Mouse (Mus musculus): ENCODE results near the gene Anapc5. TPM values are rescaled to one million over a fixed set of nuclear protein-coding genes. Genes with fewer than 3 reads are reported as not detected.

The Anapc5 gene
- polyA plus RNA-seq, 1 experiment from 2014 or later, result 401 TPM

- 45% methylated on average over 2 of the region's 2 CpGs for WGBS
- H3K9ac ChIP-seq, result no peak overlapping the region
Observed at GRCm38 (mm10) chr5:122777322-122777721, 43.8 kb downstream of the Anapc5 start.

GRCm38 (mm10) chr5:122775646-122776286, 45.4 kb downstream of the Anapc5 start:
- H3K4me1 ChIP-seq, result peaks cover 30% of the 10 kb centered on the region
- H3K36me3 ChIP-seq, result 0 out of 2 replicates have a peak, but pooled peaks cover 3% of the 10 kb centered on the region
- H3K9me3 ChIP-seq (replicated peaks), result no peaks in the 10 kb centered on the region
- no peak overlapping the region for H3K4me2 ChIP-seq (replicated peaks)
- H3K9ac ChIP-seq, result no peak overlapping the region
- no peak overlapping the region for H3K27ac ChIP-seq (replicated peaks)
- 63% methylated on average over 14 of the region's 14 CpGs for WGBS
- no peak overlapping the region for H3K4me3 ChIP-seq (replicated peaks)
- no peaks in the 10 kb centered on the region for H3K27me3 ChIP-seq
- no peak for ATAC-seq (ENCODE audit: insufficient number of reproducible peaks, low FRiP score, low TSS enrichment, low read depth)

More at GRCm38 (mm10) chr5:122777322-122777721, 43.8 kb downstream of the Anapc5 start:
- no peak for ATAC-seq (ENCODE audit: insufficient number of reproducible peaks, low FRiP score, low TSS enrichment, low read depth)
- Histone ChIP-seq H3K36me3 (0 out of 2 replicates have a peak, but pooled peaks cover 3% of the 10 kb centered on the region), H3K4me1 (peaks cover 21% of the 10 kb centered on the region), H3K27ac (replicated peaks) (no peak overlapping the region), H3K4me2 (replicated peaks) (no peak overlapping the region), H3K4me3 (replicated peaks) (no peak overlapping the region), H3K9me3 (replicated peaks) (no peaks in the 10 kb centered on the region), H3K27me3 (no peaks in the 10 kb centered on the region)

- Histone ChIP-seq H3K9me3 (replicated peaks) (no peaks in the 10 kb centered on the region), H3K4me2 (replicated peaks) (no peak overlapping the region), H3K27ac (replicated peaks) (no peak overlapping the region), H3K27me3 (no peaks in the 10 kb centered on the region), H3K36me3 (0 out of 2 replicates have a peak, but pooled peaks cover 3% of the 10 kb centered on the region), H3K4me3 (replicated peaks) (no peak overlapping the region), H3K9ac (no peak overlapping the region), H3K4me1 (peaks cover 33% of the 10 kb centered on the region)
- no peak for ATAC-seq (ENCODE audit: insufficient number of reproducible peaks, low FRiP score, low TSS enrichment, low read depth)
- WGBS, result 75% methylated on average over 28 of the region's 28 CpGs
Observed at GRCm38 (mm10) chr5:122774743-122775611, 46.2 kb downstream of the Anapc5 start.

- Histone ChIP-seq H3K4me3 (replicated peaks) (no peak overlapping the region), H3K4me1 (peaks cover 34% of the 10 kb centered on the region), H3K9ac (no peak overlapping the region), H3K27me3 (no peaks in the 10 kb centered on the region), H3K36me3 (0 out of 2 replicates have a peak, but pooled peaks cover 3% of the 10 kb centered on the region), H3K27ac (replicated peaks) (no peak overlapping the region), H3K4me2 (replicated peaks) (no peak overlapping the region), H3K9me3 (replicated peaks) (no peaks in the 10 kb centered on the region)
- WGBS, result 73% methylated on average over 11 of the region's 11 CpGs
- no peak for ATAC-seq (ENCODE audit: insufficient number of reproducible peaks, low FRiP score, low TSS enrichment, low read depth)
Observed at GRCm38 (mm10) chr5:122773756-122774155, 47.4 kb downstream of the Anapc5 start.

GRCm38 (mm10) chr5:122771428-122771827, 49.7 kb downstream of the Anapc5 start:
- Histone ChIP-seq H3K27ac (replicated peaks) (peak overlapping the region; percentile 85; the same call in 1 of the 2 replicates), H3K4me3 (replicated peaks) (no peak overlapping the region), H3K4me2 (replicated peaks) (no peak overlapping the region), H3K4me1 (peaks cover 26% of the 10 kb centered on the region), H3K9me3 (replicated peaks) (no peaks in the 10 kb centered on the region), H3K9ac (no peak overlapping the region), H3K27me3 (no peaks in the 10 kb centered on the region), H3K36me3 (0 out of 2 replicates have a peak, but pooled peaks cover 1% of the 10 kb centered on the region)
- ATAC-seq (ENCODE audit: insufficient number of reproducible peaks, low FRiP score, low TSS enrichment, low read depth), result 0 out of 2 replicates have a peak, but pooled peaks have one; percentile 1
- WGBS, result 80% methylated on average over 9 of the region's 9 CpGs

- ATAC-seq (ENCODE audit: insufficient number of reproducible peaks, low FRiP score, low TSS enrichment, low read depth), result 0 out of 2 replicates have a peak, but pooled peaks have one; percentile 36
- peak overlapping the region; percentile 13; the same call in 1 of the 2 replicates for H3K4me2 ChIP-seq (replicated peaks)
- no peaks in the 10 kb centered on the region for H3K9me3 ChIP-seq (replicated peaks)
- H3K36me3 ChIP-seq, result no peaks in the 10 kb centered on the region
- H3K27ac ChIP-seq (replicated peaks), result peak overlapping the region; percentile 85
- peaks cover 26% of the 10 kb centered on the region for H3K4me1 ChIP-seq
- WGBS, result 28% methylated on average over 10 of the region's 10 CpGs
- H3K4me3 ChIP-seq (replicated peaks), result no peak overlapping the region
- H3K27me3 ChIP-seq, result no peaks in the 10 kb centered on the region
- no peak overlapping the region for H3K9ac ChIP-seq
Observed at GRCm38 (mm10) chr5:122770806-122771261, 50.3 kb downstream of the Anapc5 start.

- ATAC-seq (ENCODE audit: insufficient number of reproducible peaks, low FRiP score, low TSS enrichment, low read depth), result no peak
- 0 out of 2 replicates have a peak overlapping the region, but pooled peaks have one; percentile 13 for H3K4me2 ChIP-seq (replicated peaks)
- H3K36me3 ChIP-seq, result no peaks in the 10 kb centered on the region
- 43% methylated on average over 7 of the region's 7 CpGs for WGBS
- H3K9me3 ChIP-seq (replicated peaks), result no peaks in the 10 kb centered on the region
- H3K27me3 ChIP-seq, result no peaks in the 10 kb centered on the region
- H3K27ac ChIP-seq (replicated peaks), result peak overlapping the region; percentile 85
- H3K4me1 ChIP-seq, result peaks cover 26% of the 10 kb centered on the region
- no peak overlapping the region for H3K4me3 ChIP-seq (replicated peaks)
- H3K9ac ChIP-seq, result no peak overlapping the region
Observed at GRCm38 (mm10) chr5:122770304-122770703, 50.8 kb downstream of the Anapc5 start.

GRCm38 (mm10) chr5:122769101-122769568, 52.0 kb downstream of the Anapc5 start:
- 86% methylated on average over 15 of the region's 15 CpGs for WGBS
- ATAC-seq (ENCODE audit: insufficient number of reproducible peaks, low FRiP score, low TSS enrichment, low read depth), result no peak
- no peak overlapping the region for H3K9ac ChIP-seq

GRCm38 (mm10) chr5:122767283-122767682, 53.9 kb downstream of the Anapc5 start:
- 85% methylated on average over 11 of the region's 11 CpGs for WGBS
- ATAC-seq (ENCODE audit: insufficient number of reproducible peaks, low FRiP score, low TSS enrichment, low read depth), result no peak

More at GRCm38 (mm10) chr5:122769101-122769568, 52.0 kb downstream of the Anapc5 start:
- Histone ChIP-seq H3K36me3 (no peaks in the 10 kb centered on the region), H3K4me1 (peaks cover 22% of the 10 kb centered on the region), H3K4me2 (replicated peaks) (no peak overlapping the region), H3K27me3 (no peaks in the 10 kb centered on the region), H3K4me3 (replicated peaks) (no peak overlapping the region), H3K27ac (replicated peaks) (no peak overlapping the region), H3K9me3 (replicated peaks) (no peaks in the 10 kb centered on the region)

GRCm38 (mm10) chr5:122764032-122764464, 57.1 kb downstream of the Anapc5 start:
- H3K9ac ChIP-seq, result no peak overlapping the region
- no peaks in the 10 kb centered on the region for H3K9me3 ChIP-seq (replicated peaks)
- H3K4me1 ChIP-seq, result no peaks in the 10 kb centered on the region
- 58% methylated on average over 10 of the region's 10 CpGs for WGBS
- H3K4me3 ChIP-seq (replicated peaks), result no peak overlapping the region
- ATAC-seq (ENCODE audit: insufficient number of reproducible peaks, low FRiP score, low TSS enrichment, low read depth), result no peak
- no peak overlapping the region for H3K27ac ChIP-seq (replicated peaks)
- no peaks in the 10 kb centered on the region for H3K27me3 ChIP-seq
- peaks cover 17% of the 10 kb centered on the region for H3K36me3 ChIP-seq
- no peak overlapping the region for H3K4me2 ChIP-seq (replicated peaks)

More at GRCm38 (mm10) chr5:122767283-122767682, 53.9 kb downstream of the Anapc5 start:
- no peak overlapping the region for H3K4me3 ChIP-seq (replicated peaks)
- peaks cover 22% of the 10 kb centered on the region for H3K4me1 ChIP-seq
- peaks cover 3% of the 10 kb centered on the region; the same call in 1 of the 2 replicates for H3K36me3 ChIP-seq
- no peak overlapping the region for H3K4me2 ChIP-seq (replicated peaks)
- H3K27me3 ChIP-seq, result no peaks in the 10 kb centered on the region
- no peaks in the 10 kb centered on the region for H3K9me3 ChIP-seq (replicated peaks)
- no peak overlapping the region for H3K27ac ChIP-seq (replicated peaks)
- H3K9ac ChIP-seq, result no peak overlapping the region

Measured in embryonic facial prominence, embryonic 15.5 days (tissue).